Mouse (Mus musculus): ENCODE measurements around the gene Slc41a3.

Slc41a3 gene

DNA sequence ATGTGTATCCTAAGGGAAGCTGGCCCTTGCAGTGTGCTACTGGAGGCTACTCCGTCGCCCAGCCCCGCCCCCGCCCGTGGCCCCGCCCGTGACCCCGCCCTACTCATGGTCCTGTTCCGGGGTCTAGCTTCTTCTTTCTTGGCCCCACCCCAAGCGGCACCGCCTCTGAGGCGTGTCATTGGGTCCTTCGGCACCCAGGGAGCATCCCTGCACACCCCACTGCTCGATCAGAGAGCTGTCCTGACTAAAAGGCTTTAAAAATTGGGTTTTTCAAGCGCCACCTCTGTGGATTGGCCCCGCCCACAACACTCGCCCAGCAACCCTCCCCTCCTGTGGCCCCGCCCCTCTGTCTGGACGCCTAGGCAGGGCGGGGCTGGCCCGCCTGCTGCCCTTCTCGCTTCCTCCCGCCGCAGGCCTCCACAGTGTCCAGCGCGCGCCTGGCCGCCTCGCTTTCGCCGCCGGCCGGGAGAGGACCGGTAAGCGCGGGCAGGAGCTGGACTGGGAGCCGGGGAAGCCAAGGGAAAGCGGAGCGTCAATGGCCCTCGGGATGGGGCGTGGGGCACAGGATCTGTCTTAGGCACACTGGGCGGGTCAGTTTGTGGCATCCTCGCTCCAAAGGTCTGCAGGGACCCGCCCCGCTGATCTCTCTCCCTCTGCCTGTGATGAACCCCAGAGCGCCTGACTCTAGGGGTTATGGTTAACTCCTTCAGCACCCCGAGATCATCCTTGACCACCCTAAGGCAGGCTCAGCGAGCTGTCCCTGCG lies at the start of gene Slc41a3:
Gene Slc41a3, plus strand, starts transcription at position 193 of the 765 bp plus-strand sequence.
- peak; percentile 97 for DNase-seq

DNA sequence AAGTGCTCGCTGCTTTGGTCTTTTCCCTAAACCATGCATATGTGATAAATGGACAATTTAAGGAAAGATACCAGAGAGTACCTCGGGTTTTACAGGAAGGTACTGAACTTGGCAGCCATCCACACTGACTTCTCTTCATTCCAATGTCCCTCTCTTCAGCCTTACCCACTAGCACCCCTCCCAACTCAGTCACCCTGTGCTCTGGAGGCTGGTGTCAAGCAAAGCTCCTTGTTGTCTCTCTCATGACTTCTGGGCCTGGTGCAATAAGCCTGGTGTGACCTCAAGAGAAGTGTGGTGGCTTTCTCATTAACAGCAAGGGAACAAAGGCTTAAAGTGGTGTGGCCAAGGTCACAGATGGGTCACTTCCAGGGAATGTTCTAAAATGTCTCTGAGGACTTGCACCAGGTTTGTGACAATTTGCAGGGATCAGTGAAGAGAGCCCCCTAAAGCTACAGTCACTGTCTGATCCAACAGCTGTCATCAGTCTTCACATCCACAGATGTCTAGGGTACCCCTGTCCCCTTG lies 47.9 kb upstream of the Slc41a3 start:
- DNase-seq = no peak

DNA sequence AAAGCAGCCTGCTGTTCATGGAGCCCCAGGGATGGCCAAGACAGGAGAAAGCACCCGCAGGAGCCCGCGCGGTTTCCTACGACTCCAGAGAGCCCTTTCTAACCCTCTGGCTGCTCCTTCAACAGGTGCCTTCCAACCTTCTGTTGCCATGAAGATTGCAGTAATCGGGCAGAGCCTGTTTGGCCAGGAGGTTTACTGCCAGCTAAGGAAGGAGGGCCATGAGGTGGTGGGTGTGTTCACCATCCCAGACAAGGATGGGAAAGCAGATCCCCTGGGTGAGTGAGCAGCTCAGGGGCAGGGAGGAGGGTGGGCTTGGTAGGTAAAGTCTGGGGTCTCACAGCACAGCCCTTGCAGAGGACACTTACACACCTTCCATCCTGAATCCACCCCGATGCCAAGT lies 47.4 kb upstream of the Slc41a3 start:
- no peak for DNase-seq

DNA sequence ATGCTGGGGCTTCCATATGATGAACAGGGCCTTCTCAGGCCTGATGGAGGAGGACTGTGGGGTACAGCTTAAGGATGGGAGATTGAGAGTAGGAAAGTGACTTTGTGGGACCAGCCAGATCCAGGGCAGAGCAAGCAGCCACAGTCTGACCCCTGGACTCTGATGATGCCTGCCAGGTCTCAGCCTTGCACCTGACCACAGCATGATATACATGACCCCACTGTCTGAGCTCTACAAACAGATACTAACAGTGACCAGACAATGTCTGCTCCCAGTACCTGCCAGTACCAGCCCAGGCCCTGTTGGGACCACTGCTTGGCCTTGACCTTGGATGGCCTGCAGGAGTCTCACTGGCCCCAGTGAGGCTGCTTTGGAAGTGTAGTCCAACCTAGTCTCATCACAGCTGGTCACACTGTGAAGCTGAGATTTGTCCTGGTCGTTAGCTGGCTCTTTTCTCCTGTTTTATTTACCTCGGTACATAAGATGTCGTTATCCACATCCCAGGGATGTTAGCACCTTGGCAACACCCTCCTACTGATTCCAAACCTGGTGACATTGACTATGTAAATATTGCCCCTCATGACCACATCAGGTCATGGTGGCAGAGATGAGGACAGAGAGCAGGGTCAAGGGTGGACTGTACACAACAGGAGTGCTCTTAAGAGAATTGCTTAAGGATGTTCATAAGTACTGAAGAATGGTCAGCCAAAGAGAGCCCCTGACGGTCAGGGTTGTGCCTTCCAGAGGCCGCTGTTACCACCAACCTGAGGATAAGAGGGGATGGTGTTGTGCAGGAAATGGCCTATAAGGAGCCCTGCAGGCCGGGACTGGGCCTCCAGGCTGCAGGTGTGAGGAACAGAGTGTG lies 46.5 kb upstream of the Slc41a3 start:
- DNase-seq = no peak

DNA sequence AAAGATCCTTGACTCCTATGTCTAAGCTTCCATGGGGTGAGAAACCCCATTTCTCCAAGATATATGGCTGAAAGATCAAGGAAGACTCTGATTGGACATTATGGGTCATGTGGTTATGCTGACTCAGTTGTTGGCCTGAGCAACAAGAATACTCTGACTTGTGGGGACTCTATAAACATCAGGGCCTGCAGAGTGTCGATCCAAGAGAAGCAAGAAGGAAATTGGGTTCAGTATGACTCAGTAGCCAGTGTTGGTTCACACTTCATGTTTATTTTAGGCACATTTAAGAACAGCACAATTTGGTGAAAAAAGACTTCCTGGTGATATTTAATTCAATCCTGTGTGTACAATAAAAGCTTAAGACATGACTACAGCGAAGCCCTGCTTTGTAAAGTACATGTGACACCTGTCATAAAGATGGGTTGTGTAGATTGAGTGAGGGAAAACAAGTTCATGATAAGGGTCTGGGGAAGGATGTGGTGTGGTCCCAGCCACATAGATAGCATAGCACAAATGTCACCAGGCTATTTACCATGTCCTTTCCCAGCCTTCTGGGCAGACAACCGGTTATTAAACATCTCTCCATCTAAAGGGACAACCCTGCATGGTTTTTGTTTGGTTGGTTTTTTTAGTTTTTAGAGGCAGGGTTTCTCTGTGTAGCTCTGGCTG lies 44.0 kb upstream of the Slc41a3 start:
- no peak for DNase-seq

DNA sequence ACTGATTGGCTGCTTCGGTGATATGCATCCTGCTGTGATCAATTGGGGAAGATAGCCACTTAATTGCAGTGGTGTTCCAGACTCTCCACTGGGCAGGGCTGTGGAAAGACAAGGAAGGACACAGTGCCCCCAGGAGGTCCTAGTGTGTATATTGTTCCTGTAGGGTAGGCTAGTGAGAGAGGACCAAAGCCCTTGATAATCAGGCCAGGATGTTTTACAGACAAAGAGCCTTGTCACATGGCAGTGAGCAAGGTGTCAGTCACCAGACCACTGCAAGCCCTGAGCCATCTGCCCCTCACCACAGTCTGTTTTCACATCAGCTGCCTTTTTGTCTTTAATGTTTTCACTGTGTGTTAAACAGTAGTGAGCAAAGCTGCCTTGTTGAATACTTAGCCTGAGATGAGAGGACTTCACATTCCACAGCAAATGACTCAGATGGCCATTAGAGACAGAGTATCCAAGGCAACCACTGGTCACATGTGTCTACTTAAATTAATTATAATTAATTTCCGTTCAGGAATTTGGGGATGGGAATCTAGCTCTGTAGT lies 43.2 kb upstream of the Slc41a3 start:
- DNase-seq = no peak

DNA sequence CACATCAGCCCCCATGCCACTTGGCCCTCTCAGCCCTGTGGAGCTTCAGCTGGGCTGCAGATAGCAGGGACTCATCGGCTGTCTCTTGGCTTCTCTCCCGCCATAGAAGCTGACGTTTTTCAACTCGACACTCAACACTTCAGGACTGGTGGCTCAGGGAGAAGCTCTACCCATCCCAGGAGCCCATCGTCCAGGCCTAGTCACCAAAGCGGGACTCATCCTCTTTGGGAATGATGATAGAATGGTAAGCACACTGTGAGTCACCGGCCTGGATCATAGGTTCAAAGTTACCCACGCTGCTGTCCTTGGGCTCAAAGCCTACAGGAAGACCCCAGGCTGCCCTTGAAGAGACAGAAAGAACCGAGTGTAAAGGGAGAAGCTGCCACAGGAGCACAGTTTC lies 40.3 kb upstream of the Slc41a3 start:
- no peak for DNase-seq

DNA sequence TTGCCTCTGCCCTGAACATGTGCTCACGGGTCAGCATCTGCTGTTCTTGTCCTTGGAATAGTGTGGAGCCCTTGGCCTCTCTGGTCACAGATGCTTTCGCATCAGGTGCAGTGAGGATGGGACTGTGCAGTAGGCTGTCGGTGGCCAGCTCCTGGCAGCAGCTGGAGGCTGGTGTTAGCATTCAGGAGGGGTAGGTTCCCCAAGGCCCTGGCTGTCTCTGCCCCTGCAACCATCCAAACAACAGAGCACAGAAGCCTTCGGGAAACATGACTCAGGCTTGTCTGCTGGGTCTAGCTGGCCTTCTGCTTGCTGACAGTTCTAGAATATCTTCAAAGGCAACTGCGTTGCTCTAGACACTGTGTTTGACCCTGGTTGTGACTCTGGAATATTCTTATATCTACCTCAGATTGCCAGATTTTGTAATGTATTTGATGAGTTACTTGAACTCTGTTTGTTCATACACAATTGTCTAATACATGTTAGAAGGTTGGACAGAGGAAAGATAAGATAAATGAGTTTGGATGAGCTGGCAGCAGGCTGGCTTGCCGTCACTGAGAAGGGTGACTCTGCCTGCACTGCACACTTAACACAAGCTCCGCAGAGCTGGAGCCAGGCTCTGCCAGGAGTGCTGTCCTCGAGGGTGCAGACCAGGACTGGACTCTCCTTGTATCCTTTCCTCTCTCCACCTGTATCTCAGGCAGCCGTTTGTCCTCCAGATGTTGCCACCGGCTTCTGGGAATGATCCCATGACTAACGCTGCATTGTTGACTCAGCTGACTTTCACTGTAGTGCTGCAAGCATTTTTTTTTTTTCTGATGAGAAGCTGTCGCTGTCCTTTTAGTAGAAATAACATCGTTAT lies 38.9 kb upstream of the Slc41a3 start:
- no peak for DNase-seq

DNA sequence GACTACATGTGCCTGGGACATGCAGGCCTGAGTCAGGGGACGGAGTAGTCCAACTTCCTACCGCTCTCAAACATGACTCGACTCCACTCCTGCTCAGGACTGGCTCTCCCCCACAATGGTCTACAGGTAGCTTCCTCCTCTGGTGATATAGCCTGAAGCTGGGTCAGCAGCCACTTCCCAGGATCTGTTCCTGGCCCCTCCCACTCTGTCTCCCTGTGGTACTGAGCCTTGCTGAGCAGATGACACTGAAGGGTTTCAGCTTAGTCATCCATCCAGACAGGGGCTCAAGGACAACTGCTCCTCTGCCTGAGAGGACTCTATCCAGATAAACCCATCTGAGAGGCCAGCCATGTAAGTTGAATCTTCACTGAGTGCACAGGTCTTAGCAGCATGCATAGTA lies 37.0 kb upstream of the Slc41a3 start:
- DNase-seq = no peak

DNA sequence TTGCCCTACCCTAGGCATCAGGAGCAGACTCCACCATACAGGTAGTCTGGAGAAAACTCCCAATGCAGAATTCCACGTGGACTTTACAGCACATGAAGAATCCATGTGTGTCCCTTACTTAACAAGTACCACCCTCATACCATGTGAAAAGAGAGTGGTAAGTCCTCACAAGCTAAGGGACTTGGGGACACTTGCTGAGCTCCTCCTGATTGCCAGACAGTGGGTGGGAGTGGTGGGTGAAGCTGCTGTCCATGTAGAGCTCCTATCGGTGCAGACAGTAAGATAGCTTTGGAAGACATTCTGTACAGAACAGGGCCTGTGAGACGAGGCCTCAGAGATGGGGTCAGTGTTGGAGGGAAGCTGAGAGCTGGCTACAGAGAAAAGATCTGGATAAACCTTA lies 36.6 kb upstream of the Slc41a3 start:
- DNase-seq = no peak

DNA sequence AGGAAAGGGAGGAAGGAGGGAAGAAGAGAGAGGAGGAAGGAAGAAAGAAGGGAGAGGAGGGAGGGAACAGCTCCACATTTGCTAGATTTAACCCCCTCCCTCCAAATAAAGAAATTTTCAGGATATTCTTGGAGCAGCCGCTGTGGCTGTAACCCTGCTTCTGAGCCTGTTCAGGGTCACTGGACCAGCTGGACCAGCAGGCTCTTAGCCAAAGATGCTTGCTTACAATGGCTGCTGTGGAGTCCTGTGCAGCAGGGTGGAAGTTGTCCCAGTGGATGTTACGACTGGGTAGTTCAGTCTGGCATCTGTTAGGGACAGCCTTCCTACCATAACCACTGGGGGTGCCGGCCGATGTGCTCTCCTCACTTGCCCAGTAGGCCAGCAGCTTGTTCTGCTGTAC lies 35.8 kb upstream of the Slc41a3 start:
- peak; percentile 76 for DNase-seq

DNA sequence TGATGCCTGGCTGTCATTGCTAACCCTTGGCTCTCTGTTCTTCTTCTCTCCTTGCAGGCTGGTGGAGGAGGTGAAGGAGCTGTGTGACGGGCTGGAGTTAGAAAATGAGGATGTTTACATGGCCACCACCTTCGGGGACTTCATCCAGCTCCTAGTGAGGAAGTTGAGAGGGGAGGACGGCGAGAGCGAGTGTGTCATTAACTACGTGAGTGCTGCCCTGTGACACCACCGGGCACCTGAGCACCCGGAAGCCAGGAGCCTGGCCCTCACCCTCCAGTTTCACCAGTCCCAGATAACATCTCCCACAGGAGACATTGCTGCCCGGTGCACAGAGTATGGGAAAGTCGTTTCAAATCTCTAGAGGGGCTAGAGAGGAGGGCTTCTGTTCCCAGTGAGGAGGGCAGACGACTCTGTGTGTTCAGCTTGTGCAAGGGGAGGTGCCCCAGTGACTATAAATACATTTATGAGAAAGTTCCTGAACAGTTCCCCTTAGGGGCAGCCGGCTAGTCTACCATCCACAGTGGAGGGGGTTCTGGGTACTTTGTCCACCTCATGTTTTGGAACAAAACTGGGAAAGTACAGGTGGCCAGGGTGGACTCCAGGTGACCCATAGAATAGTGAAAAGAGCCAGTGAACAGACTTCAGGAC lies 34.7 kb upstream of the Slc41a3 start:
- DNase-seq = no peak

DNA sequence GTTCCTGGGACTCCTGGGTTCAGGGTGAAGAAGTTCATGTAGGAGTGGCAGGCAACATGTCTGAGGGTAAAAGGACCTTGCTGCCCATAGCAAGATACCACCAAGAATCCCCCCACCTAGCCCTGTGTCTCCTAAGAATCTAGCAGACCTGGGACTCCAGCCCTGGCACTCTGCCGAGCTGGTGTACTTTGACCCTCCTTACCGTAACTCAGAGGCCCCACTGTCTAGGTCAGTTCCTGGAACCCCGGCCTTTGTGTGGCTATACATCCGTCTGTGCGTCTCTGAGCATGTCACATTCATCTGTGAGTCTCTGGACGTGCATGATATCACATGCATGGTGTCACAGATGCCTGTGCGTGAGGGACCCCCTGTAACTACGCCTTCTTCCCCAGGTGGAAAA lies 34.1 kb upstream of the Slc41a3 start:
- peak; percentile 75 for DNase-seq

DNA sequence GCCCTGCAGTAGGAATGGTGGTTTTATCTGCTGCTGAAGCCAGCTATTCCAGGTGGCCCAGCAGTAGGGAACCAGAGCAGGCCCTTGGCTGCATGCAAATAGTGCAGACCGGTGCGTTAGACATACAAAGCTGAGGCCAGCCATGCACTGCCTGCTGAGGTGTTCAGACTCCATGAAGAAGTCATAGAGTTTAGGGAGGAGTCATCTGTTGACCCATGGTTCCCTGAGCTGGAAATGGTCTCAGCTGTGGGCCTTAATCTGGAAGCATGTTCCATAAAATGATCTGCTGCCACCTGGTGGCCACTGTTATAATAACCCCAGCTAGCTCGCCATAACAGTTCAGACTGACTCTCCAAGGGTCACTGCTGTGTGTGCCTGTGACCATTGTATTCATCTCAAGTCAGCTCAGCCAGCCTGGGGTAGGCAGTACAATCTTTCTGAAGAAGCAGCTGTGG lies 29.2 kb upstream of the Slc41a3 start:
- DNase-seq = peak; percentile 92

DNA sequence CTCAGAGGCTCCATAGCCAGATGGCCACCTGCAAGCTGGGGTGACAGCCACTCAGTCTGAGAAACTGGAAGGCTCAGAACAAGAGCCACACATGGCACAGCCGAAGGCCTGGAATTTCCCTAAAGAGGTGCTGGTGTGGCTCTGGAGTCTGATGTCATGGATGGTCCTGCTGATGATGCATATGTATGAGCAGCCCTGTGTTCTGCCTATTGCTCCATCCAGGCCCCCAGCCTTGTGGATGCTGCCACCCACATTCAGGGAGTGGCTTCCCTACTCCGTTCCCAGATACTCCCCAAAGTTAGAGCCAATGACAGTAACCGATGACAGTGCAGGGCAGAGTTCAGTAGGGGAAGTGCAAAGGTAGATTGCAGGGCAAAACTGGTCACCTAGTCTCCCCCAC lies 26.4 kb upstream of the Slc41a3 start:
- no peak for DNase-seq

DNA sequence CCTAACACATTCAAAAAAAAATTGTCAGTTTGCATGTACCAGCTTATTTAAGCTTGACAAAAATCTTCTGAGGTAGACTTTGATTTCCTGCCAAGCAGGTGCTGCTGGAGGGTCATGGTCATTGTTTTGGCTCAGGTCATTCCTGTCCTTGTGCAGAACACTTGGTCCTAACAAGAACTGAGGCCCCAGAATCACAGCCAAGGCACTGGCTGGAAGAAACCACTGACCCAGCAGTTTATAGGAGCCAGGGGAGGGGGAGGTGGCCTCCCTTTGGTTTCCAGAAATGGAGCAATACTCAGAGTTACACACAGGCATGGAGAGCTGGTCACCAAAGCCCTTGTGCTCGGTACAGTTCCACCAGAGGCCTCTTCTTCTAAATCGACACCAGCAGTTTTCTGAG lies 22.2 kb upstream of the Slc41a3 start:
- DNase-seq = no peak

DNA sequence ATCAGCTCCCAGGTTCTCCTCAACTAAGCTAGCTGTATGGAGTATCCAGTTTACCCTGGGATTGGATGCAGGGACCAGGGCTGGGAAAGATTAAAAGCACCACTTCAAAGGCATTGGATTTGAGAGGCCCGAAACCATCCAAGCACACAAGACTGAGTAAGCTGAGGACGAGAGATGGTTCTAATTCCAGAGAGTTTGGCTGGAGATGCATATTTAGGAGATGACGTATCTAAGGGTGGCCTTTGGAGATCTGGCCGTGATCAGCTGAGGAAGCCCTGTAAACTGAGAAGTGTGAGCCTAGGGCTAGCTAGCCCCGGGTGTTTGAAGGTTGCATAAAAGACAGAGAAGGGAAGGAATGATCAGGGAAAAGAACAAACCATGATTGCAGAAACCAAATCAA lies 16.4 kb upstream of the Slc41a3 start:
- no peak for DNase-seq

DNA sequence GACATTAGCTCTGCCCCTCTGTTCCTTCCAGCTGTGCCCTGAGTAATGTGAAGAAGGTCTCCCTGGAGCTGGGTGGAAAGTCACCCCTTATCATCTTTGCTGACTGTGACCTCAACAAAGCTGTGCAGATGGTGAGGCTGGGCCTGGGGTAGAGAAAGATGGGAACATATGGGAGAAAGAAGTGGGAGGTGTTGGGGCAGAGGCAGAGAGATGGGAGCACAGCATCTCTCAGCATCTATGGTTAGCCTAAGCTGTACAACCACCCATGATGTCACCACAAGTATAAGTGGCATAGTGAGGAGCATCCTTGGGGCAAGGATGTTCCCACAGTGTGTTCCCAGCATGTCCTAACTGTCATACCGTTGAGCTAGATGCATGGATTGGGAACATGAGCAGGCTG lies 13.8 kb upstream of the Slc41a3 start:
- DNase-seq = no peak

DNA sequence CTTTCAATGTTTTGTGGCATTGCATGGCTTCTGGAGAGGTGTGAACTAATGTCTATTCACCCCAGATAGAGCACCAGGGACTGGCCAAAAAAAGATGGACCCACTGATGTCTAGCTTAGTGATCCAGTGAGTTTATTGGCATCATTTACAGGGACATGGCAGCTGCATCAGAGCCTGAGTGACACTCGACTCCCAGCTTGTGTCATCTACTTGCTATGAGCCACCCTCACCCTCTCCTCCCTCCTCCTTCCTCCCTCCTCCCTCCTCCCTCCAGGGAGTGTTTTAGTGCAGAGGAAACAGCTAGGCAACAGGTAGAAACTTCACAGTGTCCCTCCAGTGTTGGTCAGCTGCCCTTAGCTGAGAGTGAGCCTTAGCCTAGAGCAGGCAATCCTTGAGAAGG lies 9.6 kb upstream of the Slc41a3 start:
- no peak for DNase-seq

DNA sequence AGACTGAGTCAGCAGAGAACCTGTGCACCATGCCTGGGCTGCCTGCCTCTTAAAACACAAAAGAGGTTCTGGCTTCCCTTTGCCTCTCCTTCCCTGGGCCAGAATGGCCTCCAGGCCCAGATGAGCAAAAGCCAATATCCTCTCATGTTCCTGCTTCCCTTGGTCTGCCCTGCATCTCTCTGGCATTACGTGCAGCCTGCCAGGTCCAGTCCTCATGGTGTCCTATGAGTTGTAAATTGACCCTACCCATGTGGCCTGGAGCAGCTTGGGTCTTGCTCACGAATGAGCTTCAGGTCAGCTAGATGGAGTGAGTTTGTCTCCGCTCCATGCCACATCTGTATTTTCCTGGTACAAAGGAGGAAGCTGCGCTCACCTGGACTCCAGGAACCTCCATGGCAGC lies 7.5 kb upstream of the Slc41a3 start:
- no peak for DNase-seq

DNA sequence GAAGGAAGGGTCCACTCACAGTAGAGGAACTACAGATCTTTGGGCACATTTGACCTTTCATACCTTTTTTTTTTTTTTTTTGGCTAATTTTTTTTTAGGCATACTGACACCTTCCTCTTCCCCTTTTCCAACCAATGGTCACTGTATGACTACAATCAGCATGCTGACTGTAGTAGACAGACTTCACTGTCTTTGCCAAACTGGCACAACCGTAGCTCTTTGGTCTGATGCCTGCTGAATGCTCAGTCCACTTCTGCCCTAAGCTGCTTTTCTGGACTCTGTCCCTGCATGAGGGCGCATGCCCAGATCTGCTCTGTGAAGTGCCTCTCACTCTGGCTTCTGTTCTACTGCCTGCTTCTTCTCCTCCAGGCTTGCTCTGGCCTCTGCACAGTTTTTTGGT lies 6.9 kb upstream of the Slc41a3 start:
- DNase-seq = peak; percentile 66

DNA sequence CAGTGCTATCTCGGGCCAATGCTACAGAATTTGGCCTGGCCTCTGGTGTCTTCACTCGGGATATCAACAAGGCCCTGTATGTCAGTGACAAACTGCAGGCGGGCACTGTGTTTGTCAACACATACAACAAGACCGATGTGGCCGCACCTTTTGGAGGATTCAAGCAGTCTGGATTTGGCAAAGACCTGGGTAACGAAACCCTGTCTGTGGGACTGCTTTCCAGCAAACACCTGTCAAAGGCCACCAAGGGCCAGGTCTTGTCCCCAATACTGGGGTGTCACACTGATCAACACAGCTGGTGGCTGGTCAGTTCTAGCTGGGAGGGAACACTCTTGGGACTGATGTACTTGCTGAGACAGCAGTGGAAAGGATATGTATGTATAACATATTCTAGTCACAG lies 6.3 kb upstream of the Slc41a3 start:
- DNase-seq = no peak

All from kidney, postnatal 10 days (tissue).